Mouse (Mus musculus) embryonic facial prominence, embryonic 11.5 days (tissue): ENCODE data around the gene Gorasp1. TPM values are rescaled to one million over a fixed set of nuclear protein-coding genes. Genes with fewer than 3 reads are reported as not detected.

Experiments
- ATAC-seq: fragments of 200-750 bp; cut with Nextera tagmentation; replicated peaks from 2 replicates; pipeline ENCODE4 v1.8.0; 2017; ENCODE audit warnings: low read depth; ENCODE audit not compliant: insufficient number of reproducible peaks, low FRiP score, low TSS enrichment
- DNase-seq: peaks from one replicate; pipeline ENCODE4 v3.0.0-alpha.2; 2015; ENCODE audit warnings: low spot score
- H3K27ac ChIP-seq: fragments of 300-500 bp; sonication (generic); replicated peaks from 2 replicates; pipeline ENCODE4 v1.5.1; 2014; ENCODE audit warnings: mild to moderate bottlenecking, low read depth, low read length, control low read depth
- H3K27me3 ChIP-seq: fragments of 300-500 bp; sonication (generic); 2 replicates; pipeline ENCODE4 v1.6.1; 2014; ENCODE audit warnings: mild to moderate bottlenecking, low read length, moderate library complexity, mixed read lengths; ENCODE audit not compliant: control insufficient read depth, insufficient read depth
- H3K36me3 ChIP-seq: fragments of 300-500 bp; sonication (generic); replicated peaks from 2 replicates; pipeline ENCODE4 v1.6.1; 2014; ENCODE audit warnings: low read depth, mild to moderate bottlenecking, low read length, moderate library complexity, mixed read lengths; ENCODE audit not compliant: control insufficient read depth, insufficient read depth
- H3K4me1 ChIP-seq: fragments of 300-500 bp; sonication (generic); 2 replicates; pipeline ENCODE4 v1.6.1; 2014; ENCODE audit warnings: low read length, mixed read lengths; ENCODE audit not compliant: control insufficient read depth, insufficient read depth
- H3K4me2 ChIP-seq: fragments of 300-500 bp; sonication (generic); 2 replicates; pipeline ENCODE4 v1.6.1; 2014; ENCODE audit warnings: low read depth, mild to moderate bottlenecking, control low read depth, low read length, moderate library complexity
- H3K4me3 ChIP-seq: fragments of 300-500 bp; sonication (generic); 2 replicates; pipeline ENCODE4 v1.5.1; 2014; ENCODE audit warnings: low read depth, low read length, control low read depth
- H3K9ac ChIP-seq: fragments of 300-500 bp; sonication (generic); replicated peaks from 2 replicates; pipeline ENCODE4 v1.6.1; 2014; ENCODE audit warnings: mild to moderate bottlenecking, control low read depth, low read length
- H3K9me3 ChIP-seq: fragments of 300-500 bp; sonication (generic); replicated peaks from 2 replicates; pipeline ENCODE4 v1.6.1; 2016; ENCODE audit warnings: mild to moderate bottlenecking, low read length, inconsistent platforms, mixed read lengths; ENCODE audit not compliant: control insufficient read depth
- WGBS: fragments of 180-500 bp; shearing (Covaris S2); extraction: QIAGEN DNeasy Blood & Tissue Kit; methylation state at CpG from one replicate; pipeline ENCODE4 v1.1.7; 2014; 5-methylcytosine and 5-hydroxymethylcytosine counted together
- polyA plus RNA-seq: library from polyadenylated mRNA; unstranded; fragments of >200 nt; fragmentation: Nextera tagmentation; extraction: Ambion mirVana; gene quantifications from 2 replicates; pipeline ENCODE4 v1.2.1, GENCODE M21; 2014

Gorasp1 gene
- polyA plus RNA-seq, 1 experiment from 2014 or later: 18.3 TPM

DNA sequence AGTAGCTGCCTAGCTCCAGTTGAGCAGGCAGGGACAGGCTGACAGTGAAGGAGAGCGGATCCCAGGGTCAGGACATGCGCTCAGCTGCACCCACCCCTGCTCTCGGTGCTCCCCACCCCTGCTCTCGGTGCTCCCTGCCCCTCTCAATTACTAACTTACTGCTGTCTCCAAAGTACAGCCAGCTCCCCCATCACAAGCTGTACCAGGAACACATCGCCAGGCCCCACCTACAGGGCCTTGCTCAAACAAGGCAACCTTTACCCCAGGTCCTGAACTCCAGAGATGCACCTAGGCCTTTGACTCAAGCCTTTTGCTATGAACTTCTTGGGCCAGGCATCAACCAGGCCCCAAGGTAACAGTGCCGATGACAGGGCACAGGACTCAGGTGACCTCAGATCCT is 3.7 kb downstream of the Gorasp1 start:
- DNase-seq (no peak), ATAC-seq (no peak)
- Histone ChIP-seq H3K9me3 (no peaks in the 10 kb centered on the region), H3K4me1 (no peaks in the 10 kb centered on the region), H3K27ac (no peak overlapping the region), H3K27me3 (no peaks in the 10 kb centered on the region), H3K36me3 (no peaks in the 10 kb centered on the region; the same call in 1 of the 2 replicates), H3K4me2 (no peak overlapping the region), H3K9ac (no peak overlapping the region), H3K4me3 (no peak overlapping the region)
- 91% methylated on average over 6 of the region's 6 CpGs for WGBS

DNA sequence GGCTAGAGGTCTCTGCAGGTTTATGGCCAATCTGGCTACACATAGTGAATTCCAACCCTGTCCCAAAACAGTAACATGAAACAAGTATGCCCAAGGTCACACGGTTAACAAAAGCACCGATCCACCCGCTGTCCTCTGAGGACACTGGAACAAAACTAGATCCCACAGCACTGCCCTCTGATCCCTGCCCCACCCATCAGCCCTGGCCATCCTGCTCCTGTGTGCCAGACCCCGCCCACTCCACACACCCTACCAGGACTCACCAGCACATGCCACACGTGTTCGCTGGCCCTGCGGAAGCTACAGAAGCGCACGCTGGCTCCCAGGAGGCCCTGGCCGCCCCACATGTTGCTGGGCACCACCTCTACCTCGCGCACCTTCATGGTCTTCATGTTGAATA is 5.0 kb downstream of the Gorasp1 start:
- Histone ChIP-seq H3K27ac (no peak overlapping the region), H3K4me1 (no peaks in the 10 kb centered on the region), H3K9me3 (no peaks in the 10 kb centered on the region), H3K9ac (no peak overlapping the region), H3K4me2 (no peak overlapping the region), H3K4me3 (no peak overlapping the region), H3K36me3 (peaks cover 2% of the 10 kb centered on the region; the same call in 1 of the 2 replicates), H3K27me3 (no peaks in the 10 kb centered on the region)
- DNase-seq: no peak
- WGBS: 86% methylated on average over 12 of the region's 12 CpGs
- no peak for ATAC-seq

DNA sequence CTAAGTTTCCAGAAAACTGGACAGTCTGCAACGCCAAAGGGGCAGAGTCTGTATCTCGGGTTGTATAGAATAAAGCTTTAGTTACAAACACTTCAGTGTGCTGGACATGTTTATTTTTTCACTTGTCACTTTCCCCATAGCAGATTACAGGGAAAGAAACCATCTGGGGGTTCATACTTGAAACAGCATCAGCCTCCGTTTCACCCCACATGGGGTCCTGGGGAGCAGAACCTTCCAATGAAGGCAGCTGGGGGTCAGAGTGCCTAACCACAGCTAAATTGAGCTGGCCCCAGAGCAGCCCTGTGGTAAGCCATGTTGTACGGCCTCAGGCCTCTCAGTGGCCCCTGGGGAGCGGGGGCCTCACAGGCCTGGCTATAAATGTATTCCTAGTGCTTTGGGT is 10.9 kb downstream of the Gorasp1 start:
- Histone ChIP-seq H3K9ac (no peak overlapping the region), H3K27ac (no peak overlapping the region), H3K9me3 (no peaks in the 10 kb centered on the region), H3K36me3 (peaks cover 7% of the 10 kb centered on the region; the same call in 1 of the 2 replicates), H3K27me3 (no peaks in the 10 kb centered on the region), H3K4me2 (no peak overlapping the region), H3K4me1 (no peaks in the 10 kb centered on the region), H3K4me3 (no peak overlapping the region)
- no peak for DNase-seq
- ATAC-seq: no peak
- 77% methylated on average over 5 of the region's 5 CpGs for WGBS

DNA sequence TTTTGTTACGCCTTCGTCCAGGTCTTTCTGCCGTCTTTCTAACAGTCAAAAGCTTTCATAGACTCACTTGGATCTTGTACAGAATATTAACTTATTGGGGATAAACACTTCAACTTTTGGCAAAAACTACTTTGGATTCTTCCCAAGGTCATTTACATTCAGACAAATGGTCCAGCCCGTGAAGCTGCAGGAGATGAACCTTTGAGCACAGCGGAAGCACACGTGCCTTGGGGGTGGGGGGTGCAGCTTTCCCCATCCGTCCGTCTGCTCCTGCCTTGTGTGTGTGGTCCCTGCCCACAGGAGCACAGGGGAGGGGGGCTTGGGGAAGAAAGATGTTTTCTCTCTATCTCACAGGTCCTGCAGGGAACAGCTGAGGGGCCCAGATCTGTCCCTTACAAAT is 11.6 kb downstream of the Gorasp1 start:
- no peaks in the 10 kb centered on the region for H3K9me3 ChIP-seq
- WGBS: 92% methylated on average over 8 of the region's 8 CpGs
- ATAC-seq: no peak
- no peak overlapping the region for H3K9ac ChIP-seq
- no peaks in the 10 kb centered on the region for H3K4me1 ChIP-seq
- no peak overlapping the region for H3K27ac ChIP-seq
- no peaks in the 10 kb centered on the region for H3K27me3 ChIP-seq
- H3K36me3 ChIP-seq: peaks cover 7% of the 10 kb centered on the region; the same call in 1 of the 2 replicates
- no peak for DNase-seq
- H3K4me2 ChIP-seq: no peak overlapping the region
- H3K4me3 ChIP-seq: no peak overlapping the region

DNA sequence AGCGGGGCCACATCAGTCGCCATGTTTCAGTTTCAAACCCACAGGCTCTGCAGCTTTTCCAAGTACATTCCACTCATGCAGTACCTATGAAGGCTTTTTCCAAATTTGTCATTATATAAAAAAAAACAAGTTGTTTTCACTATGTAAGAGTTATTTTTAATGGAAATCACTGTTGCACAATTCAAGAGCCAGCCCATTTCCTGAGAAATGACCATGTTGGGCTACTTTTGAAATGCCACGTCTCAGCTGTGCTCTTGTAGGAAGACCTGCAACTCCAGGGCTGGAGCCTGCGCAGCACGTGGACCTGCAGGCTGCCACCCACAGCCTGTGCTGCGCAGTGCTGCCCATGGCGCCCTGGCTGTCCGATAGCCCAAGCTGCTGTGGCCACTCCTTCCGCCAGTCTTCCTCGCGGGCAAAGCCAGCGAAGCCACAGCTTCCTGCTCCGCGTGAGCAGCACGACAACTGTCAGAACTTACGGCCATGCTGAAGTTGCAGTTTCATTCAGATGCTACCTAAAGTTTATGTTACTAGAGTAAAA is 12.2 kb downstream of the Gorasp1 start:
- WGBS: 94% methylated on average over 16 of the region's 16 CpGs
- Histone ChIP-seq H3K27ac (no peak overlapping the region), H3K9ac (no peak overlapping the region), H3K9me3 (no peaks in the 10 kb centered on the region), H3K4me2 (no peak overlapping the region), H3K4me1 (no peaks in the 10 kb centered on the region), H3K36me3 (peaks cover 7% of the 10 kb centered on the region; the same call in 1 of the 2 replicates), H3K4me3 (no peak overlapping the region), H3K27me3 (no peaks in the 10 kb centered on the region)
- DNase-seq (no peak), ATAC-seq (no peak)

DNA sequence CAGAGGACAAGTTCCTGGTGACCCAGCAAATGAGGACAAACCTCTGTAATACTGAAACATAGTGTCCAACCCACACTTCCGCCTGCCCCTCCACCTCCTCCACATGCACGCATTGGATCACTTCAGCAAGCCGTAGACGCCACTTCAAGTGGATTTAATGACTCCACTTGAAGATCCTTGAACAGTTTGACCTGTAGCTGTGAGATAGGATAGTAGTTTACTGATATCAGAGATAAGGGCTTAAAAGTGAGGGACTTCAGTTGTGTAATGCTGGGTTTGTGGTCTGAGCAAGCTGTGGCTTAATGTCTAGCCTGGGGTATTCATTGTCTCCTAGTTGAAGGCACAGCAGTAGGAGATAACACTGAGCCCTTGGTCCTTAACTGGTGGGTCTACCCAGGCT is 13.9 kb downstream of the Gorasp1 start:
- H3K4me3 ChIP-seq: no peak overlapping the region
- ATAC-seq (no peak), DNase-seq (no peak)
- no peaks in the 10 kb centered on the region for H3K27me3 ChIP-seq
- H3K4me2 ChIP-seq: no peak overlapping the region
- no peaks in the 10 kb centered on the region for H3K9me3 ChIP-seq
- peaks cover 9% of the 10 kb centered on the region; the same call in 1 of the 2 replicates for H3K36me3 ChIP-seq
- WGBS: 98% methylated on average over 4 of the region's 4 CpGs
- H3K9ac ChIP-seq: no peak overlapping the region
- H3K4me1 ChIP-seq: no peaks in the 10 kb centered on the region
- no peak overlapping the region for H3K27ac ChIP-seq

DNA sequence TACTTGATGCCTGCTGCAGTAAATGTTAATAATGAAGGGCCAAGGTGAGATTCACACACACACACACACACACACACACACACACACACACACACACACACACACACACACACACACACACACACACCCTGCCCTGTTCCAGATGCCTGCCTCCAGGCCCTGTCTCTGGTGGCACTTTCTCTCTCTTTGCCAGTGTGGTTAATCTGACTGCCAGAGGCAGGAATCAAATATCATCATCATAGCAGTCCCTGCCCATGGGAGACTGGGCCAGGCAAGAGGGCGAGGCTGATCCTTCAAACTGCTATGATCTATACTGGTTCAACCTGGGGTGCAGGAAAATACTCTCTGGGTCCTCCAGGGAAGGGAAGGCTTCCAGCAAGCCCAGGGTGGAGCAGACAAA is 17.5 kb downstream of the Gorasp1 start:
- ATAC-seq: no peak
- H3K36me3 ChIP-seq: peaks cover 8% of the 10 kb centered on the region

DNA sequence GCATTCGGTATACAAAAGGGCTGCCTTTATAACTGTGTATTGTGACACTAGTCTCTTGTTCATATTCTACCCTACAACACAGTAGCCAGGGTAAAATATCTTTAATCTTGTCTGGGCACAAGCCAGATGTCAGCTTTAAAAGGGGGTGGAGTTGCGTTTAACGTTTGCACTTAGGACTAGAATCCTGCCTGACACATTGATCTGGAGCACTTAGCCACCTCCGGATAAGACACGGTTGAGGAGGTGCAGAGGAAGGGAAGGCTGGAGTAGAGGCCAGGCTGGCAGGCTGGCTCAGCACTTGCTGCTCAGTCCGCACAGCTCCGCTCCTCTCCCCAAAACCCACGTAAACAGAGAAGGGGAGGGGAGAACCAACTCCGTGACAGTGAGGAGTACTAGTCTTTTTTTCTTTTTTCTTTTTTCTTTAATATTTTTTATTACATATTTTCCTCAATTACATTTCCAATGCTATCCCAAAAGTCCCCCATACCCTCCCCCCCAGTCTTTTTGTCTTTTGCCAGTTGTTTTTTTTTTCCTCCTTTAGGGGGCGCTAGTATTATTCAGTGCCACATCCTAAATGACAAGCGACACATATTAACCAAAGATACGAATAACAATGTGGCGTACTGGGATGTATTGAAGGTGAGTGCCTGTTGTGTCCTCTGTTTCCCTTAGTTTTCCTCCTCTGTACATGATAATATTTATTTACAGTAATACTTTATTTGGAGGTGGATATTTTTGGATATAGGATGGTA is 24.1 kb downstream of the Gorasp1 start:
- DNase-seq (peak; percentile 31), ATAC-seq (no peak)
- Histone ChIP-seq H3K27me3 (no peaks in the 10 kb centered on the region), H3K4me3 (no peak overlapping the region), H3K4me2 (no peak overlapping the region), H3K9ac (no peak overlapping the region), H3K4me1 (no peaks in the 10 kb centered on the region), H3K9me3 (no peaks in the 10 kb centered on the region), H3K36me3 (peaks cover 6% of the 10 kb centered on the region), H3K27ac (no peak overlapping the region)
- WGBS: 79% methylated on average over 13 of the region's 13 CpGs

More for the DNA sequence above, 17.5 kb downstream of the Gorasp1 start:
- DNase-seq: no peak
- Histone ChIP-seq H3K9me3 (no peaks in the 10 kb centered on the region), H3K4me3 (no peak overlapping the region), H3K27ac (no peak overlapping the region), H3K27me3 (no peaks in the 10 kb centered on the region), H3K4me1 (no peaks in the 10 kb centered on the region), H3K4me2 (no peak overlapping the region), H3K9ac (no peak overlapping the region)
- 91% methylated on average over 1 of the region's 1 CpGs for WGBS
